Mouse (Mus musculus) megakaryocyte, embryonic 14.5 days (primary cell): Measurements from ENCODE around the gene Spout1.

Experiments used
- FLI1 ChIP-seq: IDR thresholded peaks from 2 replicates; pipeline ENCODE4 v1.6.1; 2012; ENCODE audit warnings: low read length, inconsistent platforms, mixed read lengths
- GATA1 ChIP-seq: IDR thresholded peaks from 3 replicates; pipeline ENCODE4 v1.6.1; 2012; ENCODE audit warnings: mixed read lengths, low read length, inconsistent platforms, borderline replicate concordance

DNA sequence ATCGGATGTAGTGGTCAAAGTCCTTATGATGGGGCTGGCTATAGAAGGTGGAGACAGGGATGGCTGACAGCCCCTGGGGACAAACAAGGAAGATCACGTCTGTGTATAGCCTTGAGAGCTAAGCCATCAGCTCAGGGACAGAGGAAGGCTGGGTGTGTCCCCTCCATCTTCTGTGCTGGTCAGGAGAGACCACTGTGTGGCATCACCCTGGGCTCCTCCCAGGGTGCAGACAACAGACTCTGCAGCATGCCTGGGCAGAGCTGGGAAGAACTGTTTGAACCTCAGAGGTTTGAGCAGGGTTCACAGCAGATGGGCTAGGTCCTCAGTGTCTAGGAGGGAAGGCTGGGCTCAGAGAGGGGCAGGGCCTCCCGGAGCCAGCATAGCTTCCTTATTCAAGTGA is 7.4 kb upstream of the Spout1 start:
- TF ChIP-seq GATA1 (no peak), FLI1 (no peak)
